Mouse (Mus musculus) mouse embryonic stem cell (cell line): ENCODE data around the gene Snx17.

Experiments used
- in situ Hi-C, 2 experiments: fragments of 300-500 bp; cut with MboI; formaldehyde crosslinking; loops; 1 replicate in 1 of 2; 3 replicates in 1 of 2; pipeline ENCODE4 v1.14.3; 2019 to 2020; ENCODE audit warnings: low sequenced_read_pairs in 2 of 2, low pct_unique_long_range_greater_than_20kb in 1 of 2, mixed read lengths in 1 of 2; ENCODE audit not compliant: unreplicated experiment in 1 of 2

Snx17 gene

GRCm38 (mm10) chr5:31219911-31220447, 27.0 kb downstream of the Snx17 start:
- in situ Hi-C loops = no loop called here

GRCm38 (mm10) chr5:31220448-31221303, 27.6 kb downstream of the Snx17 start, which contains the start of gene Ppm1g:
Gene Ppm1g (minus strand): TSS chr5:31220687.
- in situ Hi-C loops = no loop called here

GRCm38 (mm10) chr5:31221304-31221945, 28.4 kb downstream of the Snx17 start:
- in situ Hi-C loops = no loop called here

- in situ Hi-C loops = no loop called here
These were observed 29.7 kb downstream of the Snx17 start for GRCm38 (mm10) chr5:31222696-31223095.

- in situ Hi-C loops = no loop called here
These were observed 33.6 kb downstream of the Snx17 start for GRCm38 (mm10) chr5:31226641-31227040.

- in situ Hi-C loops = no loop called here
These were observed 47.9 kb downstream of the Snx17 start, which contains the start of the genes Nrbp1 and Gm9970 for GRCm38 (mm10) chr5:31240637-31241521. Gene Nrbp1 (plus strand): TSS chr5:31240864. Gene Gm9970 (minus strand): TSS chr5:31241232.

GRCm38 (mm10) chr5:31241522-31242034, 48.6 kb downstream of the Snx17 start:
- in situ Hi-C loops = no loop called here

GRCm38 (mm10) chr5:31242191-31242590, 49.2 kb downstream of the Snx17 start:
- in situ Hi-C loops = no loop called here
